Mouse (Mus musculus): ENCODE data around the gene Slc6a21.
A peak's percentile ranks its signal among the peaks of the same experiment; 100 is the strongest.

Slc6a21 gene

GRCm38 (mm10) chr7:45277136-45277760 is at the start of gene Slc6a21:
Gene Slc6a21, plus strand, starts transcription at chr7:45277513.
- DNase-seq (ENCODE audit: low spot score in 2 of 2): peak; percentile 62 to 81

GRCm38 (mm10) chr7:45228548-45228947 is 48.8 kb upstream of the Slc6a21 start:
- peak in 1 of 2 experiments; percentile 7 for DNase-seq (ENCODE audit: low spot score in 2 of 2)

- DNase-seq (ENCODE audit: low spot score in 2 of 2): no peak
Observed at GRCm38 (mm10) chr7:45229046-45229445, 48.3 kb upstream of the Slc6a21 start.

DNA sequence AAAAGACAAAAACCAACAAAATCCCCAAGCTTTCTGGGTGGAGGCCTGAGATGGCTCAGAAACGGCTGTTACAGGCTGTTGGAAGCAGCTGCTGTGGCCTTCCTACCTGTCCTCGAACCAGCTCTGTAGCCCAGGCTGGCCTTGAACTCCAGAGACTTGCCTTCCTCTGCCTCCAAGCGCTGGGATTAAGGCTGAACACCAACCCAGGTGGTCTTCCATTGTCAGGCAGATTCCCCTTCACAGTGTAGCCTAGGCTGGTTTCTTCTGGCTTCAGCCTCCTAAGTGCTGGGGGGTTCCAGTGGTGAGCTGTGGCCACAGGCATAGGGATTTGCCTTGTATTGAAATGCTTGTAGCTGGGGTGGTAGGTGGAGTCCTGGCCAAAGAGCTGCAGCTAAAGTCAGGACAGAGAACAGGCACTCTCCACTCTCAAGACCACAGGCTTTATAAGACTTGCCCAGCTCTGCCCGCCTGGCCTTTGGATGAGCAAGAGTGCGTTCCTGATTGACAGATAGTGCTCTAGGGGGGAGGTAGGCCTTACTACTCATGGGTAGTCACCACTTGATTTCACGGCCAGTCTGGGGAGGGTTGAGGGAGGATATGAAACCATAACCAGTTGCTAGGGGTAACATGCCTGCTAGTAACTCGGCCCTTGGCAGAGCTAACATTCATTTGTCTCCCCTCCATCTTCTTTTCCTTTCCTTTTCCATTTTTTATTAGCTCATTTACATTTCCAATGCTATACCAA is 47.7 kb upstream of the Slc6a21 start:
- DNase-seq (ENCODE audit: low spot score in 2 of 2): peak; percentile 12 to 53

DNA sequence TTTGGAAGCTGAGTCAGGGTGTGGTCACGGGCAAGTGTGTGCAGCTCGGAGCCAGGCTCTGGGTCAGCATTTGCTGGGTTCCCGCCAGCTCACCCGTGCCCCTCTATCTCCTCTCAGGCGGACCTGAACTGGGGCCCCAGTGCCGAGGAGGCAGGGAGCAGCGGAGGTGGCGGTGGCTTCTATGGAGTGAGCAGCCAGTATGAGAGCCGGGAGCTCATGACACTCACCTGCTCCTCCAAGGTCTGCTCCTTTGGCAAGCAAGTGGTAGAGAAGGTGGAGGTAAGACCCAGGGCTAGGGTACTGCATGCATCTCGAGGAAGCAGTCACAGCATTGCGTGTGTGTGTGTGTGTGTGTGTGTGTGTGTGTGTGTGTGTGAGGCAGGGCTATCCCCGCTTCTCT is 46.1 kb upstream of the Slc6a21 start:
- peak in 1 of 2 experiments; percentile 6 for DNase-seq (ENCODE audit: low spot score in 2 of 2)

GRCm38 (mm10) chr7:45231941-45232340 is 45.4 kb upstream of the Slc6a21 start:
- peak in 1 of 2 experiments; percentile 6 for DNase-seq (ENCODE audit: low spot score in 2 of 2)

GRCm38 (mm10) chr7:45232716-45233465 is 44.4 kb upstream of the Slc6a21 start:
- DNase-seq (ENCODE audit: low spot score in 2 of 2): peak in 1 of 2 experiments; percentile 5

DNA sequence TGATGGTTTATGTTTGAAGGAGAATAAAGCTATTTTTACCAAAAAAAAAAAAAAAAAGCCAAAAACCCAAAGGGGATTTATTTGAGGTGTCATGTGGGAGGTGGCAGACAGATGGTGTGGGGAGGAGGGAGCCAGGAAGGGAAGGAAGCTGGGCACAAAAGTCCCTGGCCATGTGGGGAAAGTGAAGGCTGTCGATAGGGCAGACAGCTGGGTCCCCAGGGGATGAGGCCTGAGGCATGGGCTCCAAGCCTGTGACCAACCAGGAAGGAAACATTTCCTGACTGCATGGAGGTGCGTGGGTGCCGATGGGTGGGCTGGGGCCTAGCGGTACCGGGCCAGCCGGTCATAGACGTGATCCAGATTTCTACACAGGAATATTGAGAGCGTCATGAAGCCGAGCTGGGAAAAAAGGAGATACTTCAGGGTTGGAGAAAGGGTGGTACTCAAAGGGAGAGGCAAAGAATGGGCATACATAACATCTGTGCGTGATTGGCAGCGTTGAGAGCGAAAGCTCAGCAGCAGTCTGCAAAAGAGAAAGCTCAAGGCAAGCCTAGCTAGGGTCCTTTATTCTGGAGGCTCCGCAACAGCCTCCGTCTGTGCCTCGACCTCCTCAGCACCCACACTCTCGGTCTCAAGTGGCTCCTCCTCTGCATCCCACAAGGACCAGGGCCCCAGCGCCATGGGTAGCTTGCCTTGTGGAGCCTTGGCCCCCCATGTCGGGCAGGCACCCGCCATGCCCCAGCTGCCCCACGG is 43.6 kb upstream of the Slc6a21 start:
- DNase-seq (ENCODE audit: low spot score in 2 of 2): no peak

DNA sequence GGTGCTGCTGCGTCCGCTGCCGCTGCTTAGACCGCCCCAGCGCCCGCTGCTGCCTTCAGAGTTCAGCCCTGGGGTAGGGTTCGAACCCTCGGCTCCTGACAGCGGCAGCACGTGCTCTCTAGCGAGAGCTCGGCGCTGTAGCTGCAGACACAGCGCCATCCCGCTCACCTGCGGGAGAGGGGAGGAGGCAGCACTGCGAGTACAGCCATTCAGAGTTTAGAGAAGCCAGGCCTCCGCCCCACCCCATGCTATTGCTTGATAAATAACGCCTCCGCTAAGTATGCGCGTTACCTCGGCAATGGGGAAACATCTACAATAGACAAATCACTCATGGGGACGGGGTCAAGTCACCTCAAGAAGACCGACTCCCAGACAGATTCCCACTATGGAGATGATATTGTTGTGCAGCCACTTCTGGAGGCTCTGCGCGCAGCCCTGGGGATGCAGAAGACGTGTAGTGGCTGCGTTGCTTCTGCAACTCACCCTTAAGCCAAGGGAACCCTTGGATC is 42.9 kb upstream of the Slc6a21 start:
- DNase-seq (ENCODE audit: low spot score in 2 of 2): peak in 1 of 2 experiments; percentile 7

- peak in 1 of 2 experiments; percentile 6 for DNase-seq (ENCODE audit: low spot score in 2 of 2)
Observed at GRCm38 (mm10) chr7:45234922-45235571, 42.3 kb upstream of the Slc6a21 start.

DNA sequence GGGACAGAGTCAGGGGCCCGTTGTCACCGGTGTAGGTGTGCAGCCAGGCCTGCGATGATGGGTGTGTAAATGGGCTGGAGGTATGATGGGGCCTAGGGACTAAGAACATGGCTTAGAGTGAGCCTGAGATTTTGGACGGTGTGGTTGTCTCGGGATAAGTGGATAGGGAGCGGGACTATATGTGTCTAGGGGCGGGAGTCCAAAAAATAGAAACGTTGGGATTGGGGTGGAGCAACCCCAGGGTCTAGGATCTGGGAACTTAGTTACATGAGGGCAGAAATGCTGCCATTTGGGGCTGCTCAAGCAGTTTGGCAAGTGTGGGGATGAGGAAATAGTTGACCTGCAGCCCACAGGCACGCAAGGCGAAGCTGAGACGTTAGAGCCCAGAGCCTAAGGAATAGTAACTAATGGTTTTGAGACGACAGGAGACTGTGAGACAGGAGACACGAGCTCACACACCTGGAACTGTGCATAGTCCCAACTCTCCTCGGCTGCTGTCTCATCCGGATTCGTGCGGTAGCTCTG is 41.6 kb upstream of the Slc6a21 start:
- DNase-seq (ENCODE audit: low spot score in 2 of 2): no peak

DNA sequence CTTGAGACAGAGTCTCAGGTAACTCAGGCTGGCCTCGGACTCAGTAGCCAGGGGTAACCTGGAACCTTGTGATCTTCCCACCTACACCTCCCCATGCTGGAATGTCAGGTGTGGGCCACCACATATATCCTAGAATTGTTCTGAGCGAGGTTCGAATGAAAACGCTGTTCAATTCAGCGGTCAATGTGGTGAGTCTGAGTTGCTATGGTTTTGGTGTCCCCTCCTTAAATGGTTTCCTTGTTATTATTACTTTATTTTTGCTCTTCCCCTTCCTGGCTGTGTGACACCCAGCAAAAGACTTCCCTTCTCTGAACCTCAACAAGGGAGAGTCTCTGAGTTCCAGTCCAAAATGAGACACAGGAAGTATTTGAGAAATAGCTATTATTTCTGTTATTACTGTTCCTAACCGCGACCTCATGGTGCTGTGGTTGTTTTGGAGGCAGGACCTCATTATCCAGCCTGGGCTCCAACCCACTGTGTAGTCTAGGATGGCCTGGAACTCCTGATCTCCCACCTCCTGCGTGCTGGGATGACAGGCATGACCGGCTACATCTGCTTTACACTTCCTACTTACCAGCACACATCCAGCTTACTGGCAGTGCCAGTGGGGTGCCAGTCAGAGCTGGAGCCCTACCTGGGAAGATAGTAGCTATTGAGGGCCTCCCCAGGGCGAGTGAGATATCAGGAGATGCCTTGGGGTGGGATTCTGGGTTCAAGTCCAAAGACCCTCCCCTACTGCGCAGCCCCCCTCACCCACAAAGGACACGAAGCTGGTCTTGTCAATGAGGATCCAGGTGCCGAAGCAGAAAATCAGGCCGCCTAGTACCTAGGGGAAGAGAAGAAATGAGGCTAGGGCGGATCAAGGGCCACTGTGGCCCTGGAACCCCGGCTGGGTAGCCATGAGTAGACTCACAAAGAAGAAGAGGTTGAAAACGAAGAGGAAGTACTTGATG is 39.3 kb upstream of the Slc6a21 start:
- DNase-seq (ENCODE audit: low spot score in 2 of 2): peak in 1 of 2 experiments; percentile 7

DNA sequence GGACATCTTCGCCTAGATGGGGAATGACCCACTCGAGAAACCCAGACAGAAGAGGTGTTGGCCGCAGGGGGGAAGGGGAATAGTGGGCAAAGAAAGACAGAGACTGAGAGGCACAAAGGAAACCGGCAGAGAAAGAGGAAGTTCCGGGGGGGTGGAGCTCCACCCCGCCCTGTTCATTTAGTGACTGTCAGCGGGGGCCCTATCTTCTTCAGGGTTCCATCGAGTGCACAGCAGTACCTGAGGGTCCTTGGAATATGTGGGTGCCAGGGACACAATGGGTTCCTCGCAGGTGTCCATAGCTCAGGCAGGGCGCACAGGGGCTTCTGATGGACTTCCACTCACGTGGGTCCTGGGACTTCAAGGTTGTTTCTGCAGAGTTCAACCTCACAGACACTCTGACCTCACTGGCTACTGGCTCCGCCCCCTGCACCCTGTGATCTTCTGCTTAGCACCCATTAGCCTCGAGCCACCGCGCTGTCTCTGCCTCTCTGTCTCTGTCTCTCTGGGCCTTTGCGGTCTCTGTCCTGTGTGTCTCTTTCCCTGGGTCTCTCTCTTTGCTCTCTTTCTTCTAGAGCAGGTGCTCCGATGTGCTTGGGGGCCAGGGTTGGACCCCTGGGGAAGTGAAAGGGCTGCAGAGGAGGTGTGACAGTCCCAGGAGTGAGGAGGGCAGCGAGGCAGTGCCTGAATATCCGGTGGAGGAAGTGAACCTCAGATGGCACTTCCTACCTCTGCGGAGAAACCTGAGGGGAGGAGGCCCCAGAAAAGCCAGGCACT is 38.4 kb upstream of the Slc6a21 start, which contains the start of gene Cd37:
Gene Cd37, minus strand, starts transcription at position 393 of the 774 bp plus-strand sequence.
- DNase-seq (ENCODE audit: low spot score in 2 of 2): peak; percentile 47 to 60

DNA sequence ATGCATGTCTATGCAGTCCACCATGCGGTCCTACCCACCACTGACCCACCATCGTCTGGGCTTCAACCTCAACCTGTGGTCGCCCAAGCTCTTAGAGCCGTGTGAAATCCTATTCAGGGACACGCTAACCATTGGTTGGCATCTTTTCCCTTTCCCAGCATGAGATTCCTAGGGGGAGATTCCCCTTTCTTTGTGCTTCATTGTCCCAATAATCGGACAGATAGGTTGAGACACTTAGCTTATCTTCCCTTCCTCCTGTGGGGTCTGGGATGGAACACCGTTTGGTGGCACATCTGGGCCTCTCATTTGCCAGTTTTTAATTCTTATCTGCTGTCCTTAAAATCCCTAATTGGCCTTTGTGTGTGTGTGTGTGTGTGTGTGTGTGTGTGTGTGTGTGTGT is 37.2 kb upstream of the Slc6a21 start:
- DNase-seq (ENCODE audit: low spot score in 2 of 2): peak in 1 of 2 experiments; percentile 5

DNA sequence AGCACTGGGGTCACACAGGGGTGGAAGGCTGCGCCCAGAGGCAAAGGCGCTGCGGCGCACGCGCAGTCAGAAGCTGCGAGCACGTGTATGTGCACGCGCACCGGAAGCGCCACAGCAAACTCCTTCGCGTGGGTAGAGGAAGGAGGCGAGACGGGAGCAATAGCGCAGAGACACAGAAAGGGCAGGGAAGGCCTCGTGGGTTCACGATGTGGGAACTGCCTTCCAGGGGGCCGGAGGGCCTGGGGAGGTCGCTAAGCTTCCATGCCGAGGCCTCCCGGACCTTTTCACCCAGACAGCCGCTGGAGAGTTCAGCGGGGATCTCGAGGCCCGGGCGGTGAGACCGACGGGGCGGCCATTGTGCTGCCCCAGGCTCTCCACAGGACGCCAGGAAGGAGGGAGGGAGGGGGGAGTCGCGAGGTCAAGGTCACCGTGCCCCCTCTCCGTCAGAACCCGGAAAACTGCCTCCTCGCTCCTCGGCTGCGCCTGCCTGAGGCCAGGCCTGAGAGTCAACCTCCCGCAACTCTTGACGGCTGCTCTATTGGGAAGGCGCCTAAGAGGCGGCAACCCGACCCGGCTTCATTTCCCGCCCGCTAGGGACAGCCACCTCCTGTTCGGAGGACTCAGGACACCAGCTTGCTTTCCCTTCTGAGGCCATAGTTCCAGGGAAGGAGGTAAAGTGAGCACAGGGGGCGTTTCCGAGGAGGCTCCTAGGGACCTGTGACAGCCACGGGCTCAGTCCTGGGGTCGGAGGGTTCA is 36.5 kb upstream of the Slc6a21 start, which contains the start of gene Slc6a16:
Gene Slc6a16, plus strand, starts transcription at position 453 of the 756 bp plus-strand sequence.
- DNase-seq (ENCODE audit: low spot score in 2 of 2): peak in 1 of 2 experiments; percentile 9

DNA sequence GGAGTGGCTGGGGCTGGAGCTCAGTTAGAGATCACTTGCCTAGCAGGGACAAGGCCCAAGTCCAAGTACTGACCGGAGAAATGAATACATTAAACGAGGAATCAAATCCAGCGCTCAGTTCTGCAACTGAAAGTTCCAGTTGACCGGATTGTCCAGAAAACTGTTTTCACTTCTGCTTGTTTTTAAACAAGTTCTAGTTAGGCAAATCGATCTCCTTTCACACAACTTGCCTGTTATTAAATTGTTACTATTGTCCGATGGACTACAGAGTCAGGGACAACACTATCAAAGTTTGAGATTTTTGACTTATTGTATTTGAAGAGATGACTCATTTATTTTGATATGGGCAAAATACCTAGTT is 35.9 kb upstream of the Slc6a21 start:
- no peak for DNase-seq (ENCODE audit: low spot score in 2 of 2)

DNA sequence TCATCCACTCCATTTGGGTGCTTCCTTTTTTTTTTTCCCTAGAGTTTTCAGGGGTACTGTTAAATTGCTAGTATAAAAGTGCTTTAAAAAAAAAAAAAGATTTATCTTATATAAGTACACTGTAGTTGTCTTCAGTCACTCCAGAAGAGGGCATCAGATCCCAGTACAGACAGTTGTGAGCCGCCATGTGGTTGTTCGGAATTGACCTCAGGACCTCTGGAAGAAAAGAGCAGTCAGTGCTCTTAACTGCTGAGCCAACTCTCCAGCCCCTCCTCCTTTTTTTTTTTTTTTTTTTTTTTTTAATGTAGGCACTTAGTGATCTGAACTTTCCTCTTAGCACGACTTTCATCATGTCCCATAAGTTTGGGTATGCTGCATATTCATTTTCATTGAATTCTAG is 29.6 kb upstream of the Slc6a21 start:
- peak in 1 of 2 experiments; percentile 3 for DNase-seq (ENCODE audit: low spot score in 2 of 2)

DNA sequence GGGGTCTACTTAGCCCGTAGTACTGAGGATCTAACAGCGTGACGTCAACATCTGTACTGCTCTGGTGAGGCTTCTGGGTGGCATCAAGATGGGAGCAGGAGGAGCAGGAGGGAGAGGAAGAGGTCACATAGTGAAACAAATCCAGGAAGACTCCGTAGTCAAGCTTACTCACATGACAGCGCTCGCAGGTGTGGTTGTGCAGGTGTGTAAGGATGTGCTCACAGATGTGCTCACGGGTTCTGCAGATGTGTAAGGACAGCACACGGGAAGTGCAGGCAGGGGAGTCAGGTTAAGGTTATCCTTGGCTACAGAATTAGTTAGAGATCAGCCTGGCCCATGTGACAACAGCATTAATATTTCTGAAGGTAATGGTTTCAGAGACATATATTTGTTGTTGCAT is 23.5 kb upstream of the Slc6a21 start:
- DNase-seq (ENCODE audit: low spot score in 2 of 2): peak in 1 of 2 experiments; percentile 2

Measured in spleen, postnatal 14 days (tissue).